Mouse (Mus musculus) bone marrow macrophage, adult 2 months (primary cell): ENCODE measurements around the gene Ugt2b35. TPM values are rescaled to one million over a fixed set of nuclear protein-coding genes. Genes with fewer than 3 reads are reported as not detected.
"Not testable (repeated sequence)": the region's sequence is repeated elsewhere in the genome, so short reads cannot be mapped to it uniquely, and the experiment has no call there.

ENCODE experiments used
- H3K27ac ChIP-seq: 2 replicates; pipeline ENCODE4 v1.5.1; 2012; ENCODE audit warnings: low read depth, low read length; ENCODE audit not compliant: insufficient read depth
- H3K4me1 ChIP-seq: 2 replicates; pipeline ENCODE4 v1.6.1; 2012; ENCODE audit warnings: low read length; ENCODE audit not compliant: control insufficient read depth, insufficient read depth
- H3K4me3 ChIP-seq: 2 replicates; pipeline ENCODE4 v1.5.1; 2012; ENCODE audit warnings: mild to moderate bottlenecking, low read length, moderate library complexity; ENCODE audit not compliant: insufficient read depth
- CTCF ChIP-seq: IDR thresholded peaks from 2 replicates; pipeline ENCODE4 v1.5.1; 2012; ENCODE audit warnings: low read depth, mild to moderate bottlenecking, low read length, moderate library complexity
- POLR2A ChIP-seq: IDR thresholded peaks from 2 replicates; pipeline ENCODE4 v1.6.1; 2012; ENCODE audit warnings: mild to moderate bottlenecking, low read depth, low read length, borderline replicate concordance
- polyA plus RNA-seq: library from polyadenylated mRNA; stranded (reverse); fragments of >200 nt; gene quantifications from 2 replicates; pipeline ENCODE4 v1.2.4, GENCODE M21; 2012; ENCODE audit not compliant: missing spikeins, insufficient read depth, insufficient read length

The Ugt2b35 gene
- polyA plus RNA-seq = not detected in 2 replicates

DNA sequence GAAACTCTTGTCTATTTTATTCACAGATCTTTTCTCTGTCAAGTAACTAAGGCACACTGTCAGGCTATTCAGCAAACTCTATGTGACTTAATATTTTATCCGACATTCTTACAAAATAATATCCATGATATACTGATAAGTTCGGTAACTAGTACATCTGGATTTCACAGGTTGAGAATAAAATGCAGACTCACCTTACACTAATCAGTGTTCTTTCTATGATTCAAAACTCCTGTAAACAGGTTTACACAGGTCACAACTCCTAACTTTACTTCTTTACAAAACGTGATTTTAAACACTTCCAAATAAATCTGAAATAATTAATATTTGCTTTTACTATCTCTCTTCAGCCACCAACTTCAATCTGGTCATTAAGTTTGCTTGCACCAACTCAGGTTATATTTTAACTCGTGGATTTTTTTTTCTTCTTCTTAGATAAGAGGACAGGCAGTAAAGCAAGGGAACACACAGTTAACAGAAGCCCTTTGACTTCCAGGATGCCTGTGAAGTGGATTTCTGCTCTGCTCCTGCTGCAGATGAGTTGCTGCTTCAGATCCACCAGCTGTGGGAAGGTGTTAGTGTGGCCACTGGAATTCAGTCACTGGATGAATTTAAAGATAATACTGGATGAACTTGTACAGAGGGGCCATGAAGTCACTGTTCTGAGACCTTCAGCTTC, at the start of gene Ugt2b35:
Gene Ugt2b35, plus strand, starts transcription at position 466 of the 679 bp plus-strand sequence.
- no peak within 1 kb of the TSS for H3K27ac ChIP-seq

DNA sequence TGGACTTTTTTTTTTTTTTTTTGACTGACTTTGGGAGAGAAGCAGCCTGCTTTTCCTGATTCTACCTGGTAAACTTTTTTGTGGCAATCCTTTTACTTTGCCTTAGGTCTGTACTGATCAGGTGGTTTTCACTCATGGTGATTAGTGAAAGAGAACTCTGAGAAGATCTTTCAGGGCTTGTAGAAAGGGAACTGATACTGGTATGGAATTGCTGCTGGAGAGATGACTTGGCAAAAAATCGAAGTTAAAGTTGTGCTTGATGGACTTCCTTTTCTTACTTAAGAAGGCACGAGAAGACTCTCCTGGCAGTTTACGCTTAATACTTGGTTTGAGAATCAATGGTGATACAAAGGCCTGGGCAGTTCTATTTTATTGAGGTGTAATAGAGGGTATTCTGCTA, 40.2 kb upstream of the Ugt2b35 start:
- Histone ChIP-seq H3K27ac (no peak overlapping the region), H3K4me1 (no peaks in the 10 kb centered on the region), H3K4me3 (no peak overlapping the region)
- TF ChIP-seq POLR2A (no peak), CTCF (no peak)

More for the DNA sequence above, at the start of gene Ugt2b35:
- Histone ChIP-seq H3K4me1 (no peaks in the 10 kb centered on the region), H3K4me3 (no peak within 1 kb of the TSS)
- no peak for TF ChIP-seq POLR2A
- TF ChIP-seq CTCF = no peak

DNA sequence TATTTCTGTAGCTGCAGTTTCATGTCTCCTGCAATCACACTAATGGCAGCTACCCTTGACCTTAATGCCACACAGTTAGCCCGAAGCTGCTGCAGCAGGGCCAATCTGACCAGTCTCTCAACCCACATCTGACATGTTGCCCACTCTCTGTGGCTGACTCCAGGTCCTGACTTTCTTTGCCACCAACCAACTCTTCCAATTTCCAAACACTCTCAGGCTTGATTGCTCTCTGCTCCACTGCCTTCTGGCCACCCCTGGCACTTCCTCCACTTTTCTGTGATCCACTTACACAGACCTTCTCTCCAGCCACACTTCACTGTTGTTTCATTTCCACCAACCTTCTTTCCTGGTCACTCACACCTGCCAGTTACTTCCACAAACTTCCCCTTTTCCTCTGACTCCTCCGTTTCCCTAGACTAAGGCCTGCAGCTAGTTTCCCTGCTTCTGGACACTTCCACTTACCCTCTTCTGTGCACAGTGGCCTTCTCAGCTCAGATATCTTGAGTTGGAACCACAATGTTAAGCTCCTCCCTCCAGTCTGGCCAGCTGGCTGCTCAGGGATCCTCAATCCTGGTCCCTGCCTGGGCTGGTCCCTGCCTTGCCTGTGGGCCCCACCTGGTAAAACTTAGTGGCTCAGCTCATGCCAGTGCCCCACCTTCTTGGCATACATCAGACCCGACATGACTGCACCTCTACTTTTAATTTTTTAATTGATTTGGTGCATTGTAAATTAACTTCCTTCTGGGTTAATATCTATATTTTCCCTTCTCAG, 38.9 kb upstream of the Ugt2b35 start:
- H3K4me1 ChIP-seq = no peaks in the 10 kb centered on the region
- TF ChIP-seq POLR2A (no peak), CTCF (no peak)
- H3K27ac ChIP-seq = no peak overlapping the region
- no peak overlapping the region for H3K4me3 ChIP-seq

DNA sequence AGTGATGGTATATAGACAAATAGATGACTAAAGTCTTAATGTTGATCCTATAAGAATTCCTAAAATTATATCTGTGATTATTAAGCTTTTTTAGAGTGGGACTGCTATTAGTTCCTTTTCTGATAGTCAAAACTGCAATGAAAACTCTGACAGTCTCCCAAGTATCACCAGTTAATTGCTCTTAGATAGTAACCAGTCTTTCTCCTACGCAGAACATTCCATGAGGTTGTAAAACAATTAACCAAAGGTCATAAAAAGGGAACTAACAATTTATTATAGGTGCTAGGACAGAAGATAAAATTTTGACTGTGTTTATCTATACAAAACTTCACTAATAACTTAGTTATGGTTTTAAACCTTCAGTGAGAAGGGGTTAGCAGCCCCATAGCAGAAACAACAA, 37.8 kb upstream of the Ugt2b35 start:
- not testable (repeated sequence) for H3K27ac ChIP-seq, H3K4me1 ChIP-seq, H3K4me3 ChIP-seq

DNA sequence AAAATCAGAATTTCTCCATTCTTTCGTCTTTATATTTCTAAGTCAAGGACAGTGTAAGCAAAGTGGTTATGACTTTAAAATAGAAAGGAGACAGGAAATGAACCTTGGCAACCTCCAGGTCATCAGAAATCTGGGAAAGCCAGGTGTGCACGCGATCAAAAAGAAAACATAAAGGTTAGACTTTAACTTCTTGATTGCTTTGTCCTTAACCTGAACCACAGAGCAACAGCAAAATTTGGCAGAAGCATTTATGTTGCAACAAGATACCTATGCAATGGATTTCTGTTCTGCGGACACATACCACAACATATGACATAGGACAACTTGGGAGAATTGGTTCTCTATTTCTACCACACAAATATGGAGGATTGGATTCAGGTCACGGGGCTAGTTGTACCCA, 33.4 kb upstream of the Ugt2b35 start:
- H3K4me1 ChIP-seq, H3K4me3 ChIP-seq, H3K27ac ChIP-seq: not testable (repeated sequence)

DNA sequence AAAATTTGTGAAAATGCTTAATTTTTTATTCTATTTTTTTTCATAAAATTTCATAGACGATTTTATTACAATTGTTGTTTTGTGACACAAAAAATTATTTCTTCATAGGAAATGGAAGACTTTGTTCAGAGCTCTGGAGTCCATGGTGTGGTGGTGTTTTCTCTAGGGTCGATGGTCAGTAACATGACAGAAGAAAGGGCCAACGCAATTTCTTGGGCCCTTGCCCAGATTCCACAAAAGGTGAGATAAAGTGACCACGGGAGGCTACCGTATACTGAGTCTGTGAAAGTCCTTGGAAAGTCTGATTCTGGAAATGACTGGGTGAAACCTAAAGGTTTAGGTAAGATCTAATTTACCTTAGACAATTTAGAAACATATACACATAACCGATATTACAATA, 4.1 kb downstream of the Ugt2b35 start:
- H3K4me1 ChIP-seq = no peaks in the 10 kb centered on the region
- no peak overlapping the region for H3K27ac ChIP-seq

DNA sequence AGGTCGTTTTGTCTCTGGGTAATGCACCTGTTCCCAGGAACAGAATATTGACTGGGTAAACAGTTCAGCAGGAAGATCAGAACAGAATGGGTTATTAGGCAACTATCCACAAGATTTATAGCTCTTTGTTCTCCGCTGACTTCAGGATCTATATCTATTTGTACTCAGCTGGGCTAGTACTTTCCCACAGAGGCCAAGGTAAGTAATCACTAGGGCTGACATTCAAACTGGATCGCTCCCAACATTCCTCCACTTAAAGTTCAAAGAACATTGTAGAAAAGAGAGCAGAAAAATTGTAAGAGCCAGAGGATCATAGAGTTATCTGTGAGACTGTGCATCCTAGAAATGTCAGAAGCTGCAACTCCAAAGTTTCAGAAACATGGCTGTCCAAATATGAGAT, 14.8 kb downstream of the Ugt2b35 start:
- Histone ChIP-seq H3K4me1 (no peaks in the 10 kb centered on the region), H3K27ac (no peak overlapping the region), H3K4me3 (no peak overlapping the region)
- no peak for TF ChIP-seq CTCF
- no peak for TF ChIP-seq POLR2A

More for the DNA sequence above, 4.1 kb downstream of the Ugt2b35 start:
- no peak overlapping the region for H3K4me3 ChIP-seq
- no peak for TF ChIP-seq CTCF
- TF ChIP-seq POLR2A = no peak

DNA sequence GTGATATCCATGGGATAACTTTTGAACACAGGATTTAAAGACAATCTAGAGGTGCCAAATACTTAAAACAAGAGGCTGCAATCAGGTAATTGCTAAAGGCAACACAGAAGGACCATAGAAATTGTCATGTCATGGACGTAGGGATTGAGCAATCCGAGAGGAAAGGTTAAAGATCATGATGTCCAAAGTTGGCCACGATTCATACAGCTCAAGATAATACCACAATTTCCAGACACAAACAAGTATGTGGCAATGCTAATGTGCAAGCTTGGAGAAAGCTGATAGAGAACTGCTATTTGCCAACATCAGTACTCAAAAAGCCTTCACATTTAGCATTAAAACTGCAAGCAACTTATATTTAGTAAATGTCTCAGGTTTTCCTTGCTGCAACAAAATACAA, 26.7 kb downstream of the Ugt2b35 start:
- no peak overlapping the region for H3K4me3 ChIP-seq
- no peak overlapping the region for H3K27ac ChIP-seq
- no peaks in the 10 kb centered on the region for H3K4me1 ChIP-seq
- no peak for TF ChIP-seq POLR2A

DNA sequence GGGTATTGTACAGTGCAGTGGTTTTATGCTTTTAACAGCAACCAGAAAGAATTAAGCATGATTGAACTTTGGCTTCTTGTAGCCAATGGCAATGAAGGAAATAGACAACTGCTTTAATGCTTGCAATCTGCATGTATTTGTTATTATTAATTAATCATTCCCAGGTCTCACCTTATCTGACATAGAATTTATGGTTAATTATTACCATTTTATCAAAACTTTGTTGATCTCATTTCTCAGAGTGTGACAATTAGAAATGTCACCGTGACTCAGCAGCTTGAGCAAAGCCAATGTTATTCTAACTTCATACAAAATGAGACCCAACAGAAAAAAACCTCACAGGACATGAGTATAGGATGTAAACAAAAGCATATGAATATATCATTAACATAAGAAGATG, 30.0 kb downstream of the Ugt2b35 start:
- no peak overlapping the region for H3K4me3 ChIP-seq
- no peaks in the 10 kb centered on the region for H3K4me1 ChIP-seq
- H3K27ac ChIP-seq = no peak overlapping the region
- TF ChIP-seq CTCF (no peak), POLR2A (no peak)

Other genes starting within 250 kb of the Ugt2b35 start
- gene Ythdc1, start 196.6 kb upstream of the Ugt2b35 start, polyA plus RNA-seq = 58.3 and 67.2 TPM in 2 replicates
- not detected in 2 replicates for gene Ugt2b34, start 93.9 kb upstream of the Ugt2b35 start, polyA plus RNA-seq
- gene Ugt2b1, start 74.3 kb upstream of the Ugt2b35 start, polyA plus RNA-seq = not detected in 2 replicates
- gene Ugt2b36, start 91.7 kb downstream of the Ugt2b35 start, polyA plus RNA-seq = not detected in 2 replicates
- gene Ugt2b5, start 139.5 kb downstream of the Ugt2b35 start, polyA plus RNA-seq = not detected in 2 replicates